Mouse (Mus musculus) thymus, adult 2 months (tissue): ENCODE data around the gene Olfr1438-ps1.

Experiments
- CTCF ChIP-seq: fragments of 200-500 bp; IDR thresholded peaks from 2 replicates; pipeline ENCODE4 v1.5.1; 2012; ENCODE audit warnings: mild to moderate bottlenecking, control low read depth, low read length, moderate library complexity, borderline replicate concordance; ENCODE audit not compliant: control insufficient read depth, poor library complexity, insufficient read depth; ENCODE audit errors: extremely low read depth
- POLR2A ChIP-seq: fragments of 200-500 bp; IDR thresholded peaks from 2 replicates; pipeline ENCODE4 v1.6.1; 2012; ENCODE audit warnings: mild to moderate bottlenecking, low read length, control low read depth, moderate library complexity; ENCODE audit not compliant: control insufficient read depth, poor library complexity, insufficient read depth; ENCODE audit errors: extremely low read depth

DNA sequence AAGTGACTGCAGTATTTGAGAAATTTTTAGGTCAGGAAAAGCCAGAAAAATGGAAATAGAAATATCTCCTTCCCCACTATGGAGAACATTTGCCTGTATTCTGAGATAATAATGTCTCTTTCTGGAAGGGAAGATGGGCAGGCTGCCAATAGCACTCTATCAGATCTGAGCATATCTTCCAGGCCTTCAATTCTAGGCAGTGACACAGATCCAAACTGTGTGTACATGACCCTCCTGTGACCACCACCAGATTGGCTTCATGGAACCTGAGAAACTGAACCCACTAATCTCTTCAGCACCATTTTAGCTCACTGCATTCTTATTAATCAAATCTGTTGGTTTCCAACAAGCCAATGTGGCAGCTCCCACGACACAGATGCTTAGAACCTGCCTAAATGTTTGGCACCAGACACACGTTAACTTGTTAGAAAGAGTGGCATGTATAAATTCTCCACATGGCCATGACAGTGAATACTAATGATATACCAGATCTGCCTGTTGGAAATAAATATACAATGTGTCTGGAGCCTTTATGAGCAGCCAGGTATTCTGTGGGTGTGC lies 38.8 kb upstream of the Olfr1438-ps1 start:
- TF ChIP-seq CTCF (no peak), POLR2A (no peak)
